Mouse (Mus musculus) CH12.LX (cell line): Measurements from ENCODE around the gene Hnrnpu. TPM values are rescaled to one million over a fixed set of nuclear protein-coding genes. Genes with fewer than 3 reads are reported as not detected.

Source experiments
- DNase-seq: peaks from one replicate; pipeline ENCODE4 v3.0.0-alpha.2; 2013; ENCODE audit errors: extremely low read depth
- H3K27ac ChIP-seq: 2 replicates; pipeline ENCODE4 v1.5.1; 2012; ENCODE audit warnings: low read depth, mild to moderate bottlenecking, control low read depth, moderate library complexity; ENCODE audit not compliant: insufficient read depth
- H3K27me3 ChIP-seq: replicated peaks from 2 replicates; pipeline ENCODE3; 2012; ENCODE audit warnings: inconsistent platforms
- H3K36me3 ChIP-seq, 2 experiments: replicated peaks in 1 of 2; 2 replicates each; pipeline versions ENCODE3 to v1.6.1; 2012; ENCODE audit warnings: inconsistent platforms in 1 of 2, low read length in 1 of 2, mild to moderate bottlenecking in 1 of 2, mixed read lengths in 1 of 2, moderate library complexity in 1 of 2; ENCODE audit not compliant: control insufficient read depth in 1 of 2, insufficient read depth in 1 of 2
- H3K4me1 ChIP-seq, 2 experiments: 2 replicates each; pipeline ENCODE4 v1.6.1; 2012; ENCODE audit warnings: inconsistent platforms in 1 of 2, moderate library complexity in 1 of 2; ENCODE audit not compliant: insufficient read depth in 2 of 2, control insufficient read depth in 1 of 2
- H3K4me2 ChIP-seq: 2 replicates; pipeline ENCODE4 v1.6.1; 2012; ENCODE audit warnings: low read depth, mild to moderate bottlenecking, control low read depth; ENCODE audit not compliant: poor library complexity, insufficient read depth, severe bottlenecking
- H3K4me3 ChIP-seq, 3 experiments: fragments of 150-350 bp in 1 of 3; sonication (generic) in 1 of 3; replicated peaks in 1 of 3; 2 replicates each; pipeline versions ENCODE3 to v1.5.1; 2011 to 2012; ENCODE audit warnings: low read depth in 2 of 3, low read length in 2 of 3, mild to moderate bottlenecking in 2 of 3, moderate library complexity in 2 of 3, control low read depth in 1 of 3, improper control_type of control experiment in 1 of 3, inconsistent platforms in 1 of 3, mixed read lengths in 1 of 3; ENCODE audit not compliant: poor library complexity in 1 of 3
- H3K79me2 ChIP-seq: replicated peaks from 2 replicates; pipeline ENCODE4 v1.6.1; 2012; ENCODE audit warnings: mild to moderate bottlenecking, moderate library complexity; ENCODE audit not compliant: control insufficient read depth, poor library complexity, insufficient read depth, severe bottlenecking; ENCODE audit errors: extremely low read depth
- H3K9ac ChIP-seq: 2 replicates; pipeline ENCODE4 v1.6.1; 2012; ENCODE audit warnings: low read depth, mild to moderate bottlenecking, control low read depth, moderate library complexity; ENCODE audit not compliant: insufficient read depth
- H3K9me3 ChIP-seq: replicated peaks from 2 replicates; pipeline ENCODE3; 2012; ENCODE audit warnings: low read length, inconsistent platforms, mixed read lengths
- CHD1 ChIP-seq: IDR thresholded peaks from 2 replicates; pipeline ENCODE4 v1.6.1; 2012; ENCODE audit warnings: low read depth, low read length, improper control_type of control experiment, inconsistent platforms
- CTCF ChIP-seq, 2 experiments: IDR thresholded peaks in 1 of 2; conservative IDR thresholded peaks in 1 of 2; 2 replicates each; pipeline ENCODE4 v1.5.1; 2011 to 2012; ENCODE audit warnings: low read depth in 2 of 2, low read length in 2 of 2, improper control_type of control experiment in 1 of 2, inconsistent platforms in 1 of 2, mild to moderate bottlenecking in 1 of 2, moderate library complexity in 1 of 2
- E2F4 ChIP-seq: IDR thresholded peaks from 2 replicates; pipeline ENCODE4 v1.6.1; 2011; ENCODE audit warnings: low read depth, low read length, improper control_type of control experiment; ENCODE audit not compliant: insufficient replicate concordance
- ELF1 ChIP-seq: IDR thresholded peaks from 2 replicates; pipeline ENCODE4 v1.6.1; 2014; ENCODE audit warnings: low read depth, mild to moderate bottlenecking, inconsistent platforms, low read length, improper control_type of control experiment
- KAT2A ChIP-seq: IDR thresholded peaks from 2 replicates; pipeline ENCODE4 v1.6.1; 2012; ENCODE audit warnings: low read length, improper control_type of control experiment, inconsistent platforms; ENCODE audit not compliant: insufficient replicate concordance
- MAX ChIP-seq: IDR thresholded peaks from 2 replicates; pipeline ENCODE4 v1.6.1; 2011; ENCODE audit warnings: low read length, improper control_type of control experiment
- MAZ ChIP-seq: IDR thresholded peaks from 2 replicates; pipeline ENCODE4 v1.6.1; 2012; ENCODE audit warnings: low read depth, mild to moderate bottlenecking, inconsistent platforms, low read length, improper control_type of control experiment, moderate library complexity
- MEF2A ChIP-seq: IDR thresholded peaks from 2 replicates; pipeline ENCODE4 v1.6.1; 2014; ENCODE audit warnings: low read depth, mild to moderate bottlenecking, inconsistent platforms, low read length, improper control_type of control experiment, borderline replicate concordance
- MYC ChIP-seq: IDR thresholded peaks from 2 replicates; pipeline ENCODE4 v1.6.1; 2011; ENCODE audit warnings: low read depth, mild to moderate bottlenecking, improper control_type of control experiment, low read length
- NELFE ChIP-seq: IDR thresholded peaks from 2 replicates; pipeline ENCODE4 v1.6.1; 2011; ENCODE audit warnings: low read depth, low read length, improper control_type of control experiment
- NRF1 ChIP-seq: IDR thresholded peaks from 2 replicates; pipeline ENCODE4 v1.6.1; 2014; ENCODE audit warnings: low read depth, mild to moderate bottlenecking, inconsistent platforms, low read length, improper control_type of control experiment, moderate library complexity
- PAX5 ChIP-seq: IDR thresholded peaks from 2 replicates; pipeline ENCODE4 v1.6.1; 2012; ENCODE audit warnings: low read length, inconsistent platforms, mixed read lengths
- POLR2AphosphoS2 ChIP-seq: IDR thresholded peaks from 2 replicates; pipeline ENCODE4 v1.6.1; 2011; ENCODE audit warnings: low read depth, low read length, improper control_type of control experiment
- RAD21 ChIP-seq: IDR thresholded peaks from 2 replicates; pipeline ENCODE4 v1.6.1; 2011; ENCODE audit warnings: low read depth, mild to moderate bottlenecking, low read length, improper control_type of control experiment, moderate library complexity
- SMC3 ChIP-seq: IDR thresholded peaks from 2 replicates; pipeline ENCODE4 v1.6.1; 2011; ENCODE audit warnings: low read depth, low read length, improper control_type of control experiment
- TBP ChIP-seq: conservative IDR thresholded peaks from 2 replicates; pipeline ENCODE4 v1.6.1; 2011; ENCODE audit warnings: low read depth, low read length, improper control_type of control experiment
- TCF12 ChIP-seq: IDR thresholded peaks from 2 replicates; pipeline ENCODE4 v1.6.1; 2014; ENCODE audit warnings: low read depth, mild to moderate bottlenecking, inconsistent platforms, low read length, improper control_type of control experiment
- ZKSCAN1 ChIP-seq: IDR thresholded peaks from 2 replicates; pipeline ENCODE4 v1.6.1; 2012; ENCODE audit warnings: low read depth, inconsistent platforms, low read length, improper control_type of control experiment, borderline replicate concordance
- ZMIZ1 ChIP-seq: IDR thresholded peaks from 2 replicates; pipeline ENCODE4 v1.6.1; 2012; ENCODE audit warnings: low read depth, mild to moderate bottlenecking, inconsistent platforms, low read length, improper control_type of control experiment
- dilution Hi-C: fragments of 300-500 bp; cut with MboI; formaldehyde crosslinking; loops from 2 replicates; pipeline ENCODE4 v1.14.3; 2020; ENCODE audit warnings: low sequenced_read_pairs; ENCODE audit not compliant: extremely low pct_unique_long_range_greater_than_20kb, extremely low pct_ligation_motif_present
- in situ Hi-C: fragments of 300-500 bp; cut with MboI; formaldehyde crosslinking; loops from 3 replicates; pipeline ENCODE4 v1.14.3; 2019; ENCODE audit warnings: low sequenced_read_pairs, low pct_ligation_motif_present, low pct_unique_long_range_greater_than_20kb, mixed read lengths
- polyA plus RNA-seq: library from polyadenylated mRNA; unstranded; fragments of >175 nt; gene quantifications from 2 replicates; pipeline ENCODE4 v1.2.1, GENCODE M21; 2012; ENCODE audit warnings: low read depth; ENCODE audit not compliant: insufficient read length
- total RNA-seq, 2 experiments: library from RNA; depleted of rRNA; stranded (reverse); fragments of 300-350 nt in 1 of 2; fragments of >200 nt in 1 of 2; gene quantifications; 2 replicates each; pipeline ENCODE4 v1.2.3; 2012 to 2014

The Hnrnpu gene
- total and polyA plus RNA-seq, 3 experiments: 346 to 853 (median 359) TPM

DNA sequence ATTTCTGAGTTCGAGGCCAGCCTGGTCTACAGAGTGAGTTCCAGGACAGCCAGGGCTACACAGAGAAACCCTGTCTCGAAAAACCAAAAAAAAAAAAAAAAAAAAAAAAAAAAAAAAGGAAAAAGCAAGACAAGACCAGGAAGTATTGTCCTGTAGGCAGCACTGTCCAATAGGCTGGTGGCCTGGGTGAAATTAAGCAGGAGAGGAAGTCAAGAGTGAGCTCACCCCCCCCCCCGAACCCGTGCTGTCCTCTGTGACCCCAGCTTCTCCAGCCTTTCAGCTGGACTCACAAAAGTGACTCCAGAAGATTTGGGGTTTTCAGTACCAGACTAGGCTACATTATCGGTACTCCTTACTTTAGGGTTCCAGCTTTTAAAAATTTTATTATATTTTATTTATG lies 5.0 kb upstream of the Hnrnpu start:
- no peak overlapping the region for H3K9ac ChIP-seq
- dilution Hi-C loops: no loop called here
- no peak for DNase-seq
- no peak for TF ChIP-seq KAT2A
- TF ChIP-seq MEF2A: no peak
- TF ChIP-seq RAD21: no peak
- TF ChIP-seq ELF1: no peak
- TF ChIP-seq TBP: no peak
- TF ChIP-seq SMC3: no peak
- TF ChIP-seq E2F4: no peak
- TF ChIP-seq NELFE: no peak
- TF ChIP-seq PAX5: no peak
- TF ChIP-seq TCF12: no peak
- TF ChIP-seq NRF1: no peak
- TF ChIP-seq MYC: no peak
- TF ChIP-seq CTCF (conservative IDR thresholded peaks at IDR 0.05 in 1 of 2, IDR thresholded peaks at IDR 0.05 in 1 of 2; ENCODE audit: low read depth in 2 of 2, low read length in 2 of 2): no peak
- no peak for TF ChIP-seq ZKSCAN1
- TF ChIP-seq POLR2AphosphoS2: no peak
- TF ChIP-seq ZMIZ1: no peak
- TF ChIP-seq MAX: no peak
- no peak overlapping the region for H3K27ac ChIP-seq
- in situ Hi-C loops: no loop called here
- no peaks in the 10 kb centered on the region; a peak in 1 of 4 replicates for H3K4me1 ChIP-seq
- no peaks in the 10 kb centered on the region for H3K36me3 ChIP-seq
- H3K79me2 ChIP-seq: no peaks in the 10 kb centered on the region
- H3K27me3 ChIP-seq: no peaks in the 10 kb centered on the region
- no peak overlapping the region for H3K4me2 ChIP-seq
- H3K9me3 ChIP-seq: no peaks in the 10 kb centered on the region
- H3K4me3 ChIP-seq: no peak overlapping the region

DNA sequence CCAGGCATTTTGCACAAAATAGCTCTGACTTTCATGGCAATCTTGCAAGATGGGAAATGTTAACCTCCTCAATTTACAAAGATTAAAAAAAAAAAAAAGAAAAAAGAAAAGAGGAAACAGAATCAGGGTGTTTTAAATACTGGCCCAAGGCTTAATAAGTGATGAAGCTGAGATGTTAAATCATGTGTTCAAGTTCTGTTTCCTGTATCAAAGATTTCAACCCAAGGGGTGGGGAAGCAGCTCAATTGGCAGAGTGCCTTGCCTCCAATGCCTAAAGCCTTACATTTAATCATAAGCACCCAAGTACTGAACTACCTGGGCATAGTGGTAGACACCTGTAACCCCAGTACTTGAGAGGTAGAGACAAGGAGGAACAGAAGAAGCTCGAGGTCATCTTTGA lies 4.5 kb upstream of the Hnrnpu start:
- H3K4me1 ChIP-seq: no peaks in the 10 kb centered on the region; a peak in 1 of 4 replicates
- no peak overlapping the region for H3K9ac ChIP-seq
- no peak for DNase-seq
- H3K9me3 ChIP-seq: no peaks in the 10 kb centered on the region
- H3K36me3 ChIP-seq: no peaks in the 10 kb centered on the region
- in situ Hi-C loops (no loop called here), dilution Hi-C loops (no loop called here)
- no peak overlapping the region for H3K4me3 ChIP-seq
- H3K79me2 ChIP-seq: peaks cover 4% of the 10 kb centered on the region; the same call in 1 of the 2 replicates
- no peak overlapping the region for H3K4me2 ChIP-seq
- no peak overlapping the region for H3K27ac ChIP-seq
- H3K27me3 ChIP-seq: no peaks in the 10 kb centered on the region
- TF ChIP-seq E2F4 (no peak), NELFE (no peak), PAX5 (no peak), MAZ (no peak), CHD1 (no peak)
